Mouse (Mus musculus) T-cell, adult 2 months (primary cell): ENCODE measurements around the gene Dennd2a.

Experiments used
- DNase-seq: peaks from one replicate; pipeline ENCODE4 v3.0.0; 2022; ENCODE audit warnings: low spot score

The Dennd2a gene

GRCm38 (mm10) chr6:39557723-39558261 lies at the start of gene Dennd2a:
TSS of gene Dennd2a (minus strand) at chr6:39557867.
- no peak for DNase-seq

DNA sequence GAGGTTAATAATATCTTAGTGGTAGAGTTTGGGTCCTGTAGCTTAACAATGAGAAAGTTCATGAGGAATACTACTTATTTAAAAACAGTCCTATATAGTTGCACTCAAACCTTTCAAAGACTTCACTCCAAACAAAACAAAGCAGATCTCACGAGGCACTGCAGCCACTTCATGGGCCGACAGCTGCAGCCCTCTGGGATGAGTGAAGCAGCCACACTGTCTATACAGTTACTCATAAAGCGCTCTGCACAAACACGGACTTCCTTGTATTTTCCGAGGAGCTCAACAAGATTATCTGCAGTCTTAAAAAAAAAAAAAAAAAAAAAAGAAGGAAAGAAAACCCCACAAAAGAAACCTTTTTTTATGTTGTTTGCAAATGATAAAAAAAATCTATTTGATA lies 49.7 kb upstream of the Dennd2a start:
- no peak for DNase-seq

DNA sequence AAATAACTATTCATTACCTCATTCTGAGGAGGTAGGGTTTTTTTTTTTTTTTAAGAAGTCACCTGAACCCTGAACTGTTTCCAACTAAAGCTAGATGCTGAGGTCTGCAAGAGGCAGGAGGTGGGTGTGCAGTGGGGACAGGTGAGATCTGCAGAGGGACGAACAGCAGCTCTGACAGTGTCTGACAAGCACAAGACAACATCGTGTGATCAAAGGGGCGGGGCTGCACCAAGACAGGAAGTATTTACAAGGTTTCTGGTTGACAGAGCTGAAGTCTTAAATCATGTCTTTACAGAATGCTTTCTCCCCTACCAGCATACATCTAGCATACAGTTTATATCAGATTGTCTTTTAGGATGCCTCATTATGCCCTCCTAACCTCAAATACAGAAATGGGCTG lies 49.2 kb upstream of the Dennd2a start:
- DNase-seq = peak; percentile 50

DNA sequence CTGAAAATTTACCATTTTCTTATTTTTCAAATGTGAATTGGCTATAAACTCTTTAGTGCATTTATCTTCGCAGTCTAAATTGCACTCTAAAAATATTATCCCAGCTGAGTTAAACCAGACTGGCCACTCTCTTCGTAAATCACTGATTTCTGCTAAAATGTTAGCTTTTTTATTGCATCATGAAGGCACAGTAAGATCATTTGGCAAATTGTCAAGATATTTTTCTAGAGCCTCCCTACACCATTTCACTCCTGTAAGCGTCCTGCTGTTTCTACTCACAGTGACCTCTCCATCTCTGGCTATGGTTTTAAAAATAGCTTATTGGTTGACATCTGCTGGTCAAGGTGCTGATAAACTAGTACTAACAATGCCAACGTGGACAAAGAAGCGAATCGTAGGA lies 48.4 kb upstream of the Dennd2a start:
- DNase-seq = no peak

DNA sequence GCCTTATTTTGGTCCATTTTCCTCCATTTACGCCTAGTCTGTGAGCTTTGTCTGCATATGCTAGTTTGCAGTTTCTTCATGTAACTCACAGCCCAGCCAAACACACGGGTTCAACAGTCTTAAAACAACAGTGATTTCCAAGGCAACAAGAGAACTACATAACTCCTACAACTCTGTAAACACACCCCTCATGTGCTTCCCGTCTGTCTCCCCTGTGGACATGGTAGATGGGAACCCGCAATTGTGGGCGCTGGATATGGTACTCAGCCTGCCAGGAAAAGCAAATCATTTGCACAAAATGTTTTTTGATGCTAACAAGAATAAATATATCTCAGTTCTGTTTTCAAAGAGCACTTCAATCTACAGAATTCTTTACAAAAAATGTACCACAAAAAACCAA lies 46.9 kb upstream of the Dennd2a start:
- no peak for DNase-seq

DNA sequence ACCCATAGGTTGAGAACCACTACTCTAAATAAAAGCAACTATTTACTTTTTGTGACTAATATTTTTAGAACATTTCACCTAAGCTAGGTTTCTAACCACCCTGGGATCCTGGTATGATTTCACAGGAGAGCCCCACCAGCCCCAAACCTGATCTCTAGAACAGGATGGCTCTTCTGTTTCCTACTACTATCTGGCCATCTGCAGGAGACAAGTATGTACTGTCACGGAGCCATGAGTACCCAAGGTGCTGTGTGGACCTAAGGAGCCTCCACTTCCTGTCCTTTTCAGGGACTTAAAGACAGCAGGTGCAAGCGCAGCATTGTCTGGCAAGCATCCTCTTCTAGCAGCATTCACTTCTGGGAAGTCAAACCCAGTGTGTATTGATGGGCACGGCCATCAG lies 44.2 kb upstream of the Dennd2a start:
- no peak for DNase-seq

DNA sequence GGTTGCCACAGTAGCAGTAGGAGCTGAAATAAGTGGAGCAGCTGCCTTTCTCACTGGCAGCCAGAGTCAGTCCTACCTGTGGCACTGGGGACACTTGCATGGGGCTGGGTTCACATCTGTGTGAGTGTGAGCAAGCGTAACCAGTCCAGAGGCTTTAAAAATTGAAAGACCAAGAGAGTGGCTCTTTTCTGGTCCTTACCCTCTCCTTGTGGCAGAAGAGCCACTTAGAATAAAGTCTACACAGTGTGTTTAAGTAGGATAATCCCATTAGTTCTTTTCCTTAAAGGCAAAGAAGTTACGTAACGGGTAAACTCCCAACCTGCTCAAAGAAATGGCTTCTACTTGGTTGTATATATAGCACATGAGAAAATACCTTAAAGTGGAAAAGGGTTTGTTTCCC lies 43.2 kb upstream of the Dennd2a start:
- no peak for DNase-seq

GRCm38 (mm10) chr6:39592401-39593214 lies 34.9 kb upstream of the Dennd2a start, which contains the start of gene Ndufb2:
TSS of gene Ndufb2 (plus strand) at chr6:39592574.
- DNase-seq = peak; percentile 91

GRCm38 (mm10) chr6:39591481-39591880 lies 33.8 kb upstream of the Dennd2a start:
- DNase-seq = no peak

DNA sequence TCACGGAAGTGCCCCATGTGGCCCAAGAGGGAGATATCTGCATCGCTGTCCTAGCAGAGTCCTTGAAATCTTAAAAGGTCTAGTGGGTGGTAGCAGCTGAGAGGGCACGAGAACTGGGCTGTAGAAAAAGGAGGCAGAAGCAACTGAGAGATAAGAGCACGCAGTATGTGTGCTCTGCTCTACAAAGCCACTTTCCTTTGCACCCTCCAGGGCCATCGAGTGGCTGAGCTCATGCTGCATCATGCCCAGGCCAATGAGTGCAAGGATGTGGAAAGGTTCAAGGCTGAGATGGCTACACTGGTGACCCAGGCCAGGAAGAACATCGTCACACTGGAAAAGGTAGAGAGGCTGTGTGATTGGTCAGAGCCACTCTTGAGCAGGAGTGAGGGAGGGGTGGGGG lies 27.9 kb upstream of the Dennd2a start, which contains the start of gene Gm42420:
TSS of gene Gm42420 (plus strand) at position 237 of the 400 bp plus-strand sequence.
- no peak for DNase-seq

GRCm38 (mm10) chr6:39581087-39581784 lies 23.6 kb upstream of the Dennd2a start:
- no peak for DNase-seq

- DNase-seq = no peak
Measured at GRCm38 (mm10) chr6:39580558-39580957, 22.9 kb upstream of the Dennd2a start.

DNA sequence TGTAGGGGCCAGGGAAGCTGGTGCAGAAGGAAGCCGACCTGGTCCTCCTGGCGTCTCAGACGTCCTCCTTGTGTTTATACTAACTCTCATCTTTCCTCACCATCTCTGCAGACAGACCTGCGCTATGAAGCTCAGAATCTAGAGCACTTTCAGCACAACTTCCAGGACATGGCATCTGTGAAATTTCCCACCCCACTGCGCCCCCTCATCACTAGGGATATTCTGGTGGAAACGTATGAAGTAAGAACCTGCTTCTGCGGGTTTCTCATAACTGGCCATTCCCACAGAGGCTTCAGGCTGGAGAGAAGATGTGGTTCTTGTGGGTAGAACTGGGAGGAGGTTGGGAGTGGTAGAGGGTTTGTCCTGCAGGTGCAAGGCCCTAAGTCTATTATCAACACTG lies 21.9 kb upstream of the Dennd2a start:
- DNase-seq = no peak

DNA sequence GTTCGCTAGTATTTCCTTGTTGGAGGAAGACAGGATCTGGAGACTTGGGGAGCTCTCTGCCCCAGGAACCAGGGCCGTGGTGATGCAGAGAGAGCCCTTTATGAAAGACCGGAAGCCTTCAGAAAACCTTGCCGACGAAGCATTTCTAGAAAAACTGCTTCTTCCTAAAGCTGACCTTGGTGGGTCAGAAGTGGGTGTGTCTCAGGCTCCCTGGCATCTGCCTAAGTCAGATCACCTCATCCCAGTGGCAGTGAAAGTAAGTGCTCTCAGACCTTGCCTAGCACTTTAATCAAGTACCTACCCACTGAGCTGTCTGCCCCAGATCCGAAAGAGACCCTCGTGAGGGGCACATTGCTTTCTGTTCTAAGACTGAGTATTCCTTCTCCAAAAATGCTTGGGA lies 17.3 kb upstream of the Dennd2a start:
- DNase-seq = no peak

- no peak for DNase-seq
Measured at GRCm38 (mm10) chr6:39574555-39574869, 16.8 kb upstream of the Dennd2a start.

GRCm38 (mm10) chr6:39573791-39574554 lies 16.3 kb upstream of the Dennd2a start, which contains the start of gene Adck2:
TSS of gene Adck2 (plus strand) at chr6:39573873.
- peak; percentile 81 for DNase-seq

- DNase-seq = no peak
Measured at GRCm38 (mm10) chr6:39570426-39570825, 12.8 kb upstream of the Dennd2a start.

DNA sequence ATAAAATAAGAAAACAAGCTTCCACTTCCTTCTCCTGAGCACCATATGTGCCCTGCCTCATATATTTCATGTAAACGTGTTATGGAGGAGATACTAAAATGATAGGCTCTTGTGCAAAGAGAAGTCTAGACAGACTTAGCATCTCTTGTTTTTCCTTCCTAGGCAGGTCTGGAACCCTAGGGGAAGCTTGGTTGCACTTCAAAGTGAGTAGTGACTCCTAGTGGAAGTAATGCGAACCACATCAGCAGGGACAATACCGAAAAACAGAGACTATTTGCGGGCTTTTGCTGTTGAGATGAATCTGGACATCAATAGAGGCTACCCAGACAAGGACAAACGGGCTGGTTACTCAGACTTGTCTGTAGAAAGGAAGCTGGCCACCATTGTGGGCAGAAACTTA lies 9.9 kb upstream of the Dennd2a start:
- DNase-seq = peak; percentile 15

- peak; percentile 67 for DNase-seq
Measured at GRCm38 (mm10) chr6:39562166-39563015, 4.7 kb upstream of the Dennd2a start.

GRCm38 (mm10) chr6:39559276-39559939 lies 1.7 kb upstream of the Dennd2a start:
- DNase-seq = no peak
